In genomic region chr5:66026796-66027195, GRCm38 (mm10) we compare ENCODE assay signal across 29 mouse cellular contexts. TPM values are rescaled to one million over a fixed set of nuclear protein-coding genes. Genes with fewer than 3 reads are reported as not detected.
DNase-seq lines count a peak whose midpoint lies in the region; TF ChIP-seq lines count a peak whose summit lies in the region.
"Had no signal": no experiment of that assay in that cellular context is flagged by ENCODE, and none has a peak within 500 bp of the region (broad histone marks: within the 10 kb centered on the region; RNA-seq: fewer than 3 reads in every experiment).

No protein-coding gene starts in this region.

- WGBS in midbrain, embryonic 10.5 days = 98% methylated on average over 31 of the region's 31 CpGs

- TF ChIP-seq CTCF in E14TG2a.4 (conservative IDR thresholded peaks at IDR 0.05; ENCODE audit: low read length) (no peak; the same call in 1 of the 2 replicates), ES-Bruce4 (IDR thresholded peaks at IDR 0.05; ENCODE audit: low read depth, low read length) (no peak)

- DNase-seq in heart, adult 11 months = peak; percentile 86
- DNase-seq in heart, postnatal 10 days = no peak
- peak; percentile 32 for DNase-seq in R1 (ENCODE audit: low read depth, low spot score)
- DNase-seq in adrenal gland, adult 2 months = no peak
- no peak for DNase-seq in midbrain, embryonic 10.5 days (ENCODE audit: low spot score)
- DNase-seq in thymus, postnatal 10 days (ENCODE audit: low spot score in 2 of 2) = no peak
- DNase-seq: adrenal gland, postnatal 10 days; adrenal gland, postnatal 25 days; cerebellum, adult 11 months; cerebellum, adult 18-20 months; cerebellum, adult 8-10 months; cerebellum, adult 9-11 months; cerebellum, postnatal 14 days; cerebellum, postnatal 36 days; embryo, embryonic 11 days had no signal

- H3K36me3 ChIP-seq in E14TG2a.4 (ENCODE audit: insufficient read depth, low read length) (peaks cover 33% of the 10 kb centered on the region), ES-Bruce4 (ENCODE audit: control insufficient read depth, insufficient read depth, low read length, poor library complexity, severe bottlenecking) (peaks cover 6% of the 10 kb centered on the region)
- no peaks in the 10 kb centered on the region; the same call in 1 of the 2 replicates for H3K36me3 ChIP-seq in midbrain, embryonic 10.5 days
- H3K36me3 ChIP-seq: G1E had no signal

- no peak for TF ChIP-seq EP300 in ES-Bruce4 (IDR thresholded peaks at IDR 0.05; ENCODE audit: insufficient read depth, low read depth, low read length)

- H3K4me1 ChIP-seq in E14TG2a.4 (replicated peaks; ENCODE audit: low read depth, low read length) (peaks cover 33% of the 10 kb centered on the region), ES-Bruce4 (ENCODE audit: control insufficient read depth, insufficient read depth, low read length) (no peaks in the 10 kb centered on the region)
- H3K4me1 ChIP-seq in midbrain, embryonic 10.5 days = no peaks in the 10 kb centered on the region
- H3K4me1 ChIP-seq: embryonic facial prominence, embryonic 13.5 days; embryonic facial prominence, embryonic 15.5 days; forebrain, embryonic 10.5 days; forebrain, embryonic 12.5 days had no signal

- H3K4me3 ChIP-seq in E14TG2a.4 (replicated peaks; ENCODE audit: low read length) = peak overlapping the region; percentile 65
- H3K4me3 ChIP-seq in ES-Bruce4 (ENCODE audit: low read depth, low read length) = peak overlapping the region; percentile 28
- H3K4me3 ChIP-seq in midbrain, embryonic 10.5 days = no peak overlapping the region
- H3K4me3 ChIP-seq: embryonic facial prominence, embryonic 13.5 days; embryonic facial prominence, embryonic 15.5 days; erythroblast, embryonic 14.5 days; forebrain, embryonic 10.5 days; forebrain, embryonic 12.5 days had no signal

- TF ChIP-seq POLR2A in ES-Bruce4 (IDR thresholded peaks at IDR 0.05; ENCODE audit: insufficient read depth, low read length) = no peak

- no peak overlapping the region for H3K27ac ChIP-seq in ES-Bruce4 (ENCODE audit: insufficient read depth, low read length)
- H3K27ac ChIP-seq in midbrain, embryonic 10.5 days (replicated peaks) = no peak overlapping the region
- H3K27ac ChIP-seq: embryonic facial prominence, embryonic 13.5 days; embryonic facial prominence, embryonic 15.5 days; forebrain, embryonic 10.5 days; forebrain, embryonic 12.5 days had no signal

- intact Hi-C loops in heart, postnatal 10 days (cut with DNase I) = no loop called here

- H3K27me3 ChIP-seq in E14TG2a.4 (ENCODE audit: insufficient read depth, low read length) (peaks cover 47% of the 10 kb centered on the region), ES-Bruce4 (ENCODE audit: control insufficient read depth, insufficient read depth, low read length, poor library complexity, severe bottlenecking) (no peaks in the 10 kb centered on the region)
- no peaks in the 10 kb centered on the region for H3K27me3 ChIP-seq in midbrain, embryonic 10.5 days (ENCODE audit: low read depth, poor library complexity, severe bottlenecking)
- H3K27me3 ChIP-seq: embryonic facial prominence, embryonic 13.5 days; embryonic facial prominence, embryonic 15.5 days; forebrain, embryonic 12.5 days; Patski had no signal

- H3K9me3 ChIP-seq in E14TG2a.4 (ENCODE audit: low read length) (no peaks in the 10 kb centered on the region), ES-Bruce4 (replicated peaks; ENCODE audit: control insufficient read depth, insufficient read depth, low read length, poor library complexity, severe bottlenecking) (no peaks in the 10 kb centered on the region)
- H3K9me3 ChIP-seq in midbrain, embryonic 10.5 days (replicated peaks) = peaks cover 19% of the 10 kb centered on the region

- no peak overlapping the region for H3K9ac ChIP-seq in ES-Bruce4 (ENCODE audit: low read depth, poor library complexity, severe bottlenecking)
- H3K9ac ChIP-seq: embryonic facial prominence, embryonic 13.5 days; embryonic facial prominence, embryonic 15.5 days; forebrain, embryonic 12.5 days had no signal

RNA-seq across cellular contexts. Expression of gene 9130230L23Rik, which starts 22.7 kb away (rescaled TPM):
- total RNA-seq in heart, postnatal 10 days (2021) = not detected
- polyA plus RNA-seq in ES-Bruce4 (2011; ENCODE audit: insufficient read depth, insufficient read length, low read depth, missing spikeins) = 0.67 and 2.3 TPM in 2 replicates
- total RNA-seq in adrenal gland, adult 2 months (2021) = 1 to 10 TPM in 1 of 2 experiments, not detected in 1; 2.5 TPM
- polyA plus RNA-seq in adrenal gland, adult 2 months (2012; rRNA removed) = 0.08 and 0.24 TPM in 2 replicates
- not detected in 2 replicates for polyA plus RNA-seq in midbrain, embryonic 10.5 days (2016; fragmentation: Nextera tagmentation; extraction: Ambion mirVana)
- total RNA-seq: adrenal gland, postnatal 10 days had no signal
- polyA plus RNA-seq: C2C12; embryonic facial prominence, embryonic 11.5 days; embryonic facial prominence, embryonic 13.5 days; erythroblast, embryonic 14.5 days; forebrain, embryonic 10.5 days; forebrain, embryonic 14.5 days; forebrain, embryonic 16.5 days; frontal cortex, adult 2 months; G1E; Patski had no signal

Comparison
In these comparisons a context has a peak if more than half of its experiments do, and no peak if none do; other contexts are left out.
1. DNase-seq: peak in heart, adult 11 months (single experiment) and R1 (single experiment); none in heart, postnatal 10 days (0 of 2), adrenal gland, adult 2 months (single experiment), midbrain, embryonic 10.5 days (single experiment) and thymus, postnatal 10 days (0 of 2).